Mouse (Mus musculus) ZHBTc4 (cell line): ENCODE data around the gene Usp43.
A peak's percentile ranks its signal among the peaks of the same experiment; 100 is the strongest.

ENCODE experiments used
- DNase-seq: peaks from one replicate; pipeline ENCODE4 v3.0.0-alpha.2; 2011; ENCODE audit warnings: low read depth, low spot score

Usp43 gene

DNA sequence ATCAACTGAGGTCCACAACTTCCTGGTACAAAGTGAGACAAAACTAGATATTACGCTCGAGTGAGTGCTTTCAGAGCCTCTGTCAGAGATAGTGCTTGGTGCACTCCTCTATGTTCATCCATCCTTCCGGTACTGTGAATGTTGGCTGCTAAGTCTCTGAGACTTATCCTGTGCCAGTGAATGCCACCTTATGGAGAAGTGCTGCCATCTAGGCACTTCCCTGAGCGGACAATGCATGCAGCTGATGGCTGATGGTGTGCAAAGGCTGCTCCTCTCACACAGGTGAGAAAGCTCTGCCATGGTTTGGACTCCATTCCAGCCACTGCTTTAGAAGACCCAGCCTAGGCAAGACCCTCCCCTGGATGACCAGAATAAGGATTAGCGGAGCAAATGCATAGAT is 113.9 kb downstream of the Usp43 start:
- DNase-seq, result no peak

DNA sequence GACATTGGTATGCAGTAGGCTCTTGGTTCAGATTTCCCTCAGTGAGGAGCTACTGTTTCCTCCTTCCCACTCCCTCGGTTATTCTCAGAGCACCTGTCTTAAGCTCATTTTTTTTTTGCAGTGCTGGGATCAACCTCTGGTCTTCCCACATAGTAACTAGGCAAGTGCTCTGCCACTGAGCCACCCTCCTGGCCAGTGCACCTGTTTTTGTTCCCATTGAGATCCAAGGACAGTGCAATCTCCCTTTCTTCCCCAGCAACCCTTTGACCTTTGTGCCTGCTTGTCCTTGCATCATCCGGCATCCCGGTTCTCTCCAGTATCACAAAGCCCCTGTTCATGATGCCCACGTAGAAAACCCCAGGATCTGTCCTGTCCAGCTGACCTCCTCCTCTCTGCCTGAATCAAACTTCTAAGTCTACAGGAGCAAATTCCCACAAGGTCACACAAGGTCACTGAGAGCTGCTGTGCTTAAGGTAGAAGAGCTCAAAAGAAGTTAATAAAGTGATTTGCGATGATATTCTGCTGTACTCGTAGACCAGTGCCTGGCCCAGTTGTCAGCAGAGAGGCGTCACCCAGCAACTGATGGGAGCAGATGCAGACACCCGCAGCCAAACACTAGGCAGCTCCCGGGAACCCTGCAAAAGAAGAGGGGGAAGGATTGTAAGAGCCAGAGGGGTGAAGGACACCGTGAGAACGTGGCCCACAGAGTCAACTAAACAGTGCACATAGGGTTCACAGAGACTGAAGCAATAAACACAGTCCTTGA is 114.9 kb downstream of the Usp43 start:
- DNase-seq, result peak; percentile 38

- DNase-seq, result peak; percentile 42
Measured at GRCm38 (mm10) chr11:67805538-67805937, 116.4 kb downstream of the Usp43 start.
